Mouse (Mus musculus) heart, postnatal 4 days (tissue): ENCODE measurements around the gene Olfr1200. TPM values are rescaled to one million over a fixed set of nuclear protein-coding genes. Genes with fewer than 3 reads are reported as not detected.

ENCODE experiments used
- DNase-seq: peaks from one replicate; pipeline ENCODE4 v3.0.0; 2021
- total RNA-seq, 2 experiments: library from RNA; stranded (reverse); gene quantifications; 2 replicates each; pipeline ENCODE4 v1.2.3; 2021

Olfr1200 gene
- total RNA-seq, result not detected

DNA sequence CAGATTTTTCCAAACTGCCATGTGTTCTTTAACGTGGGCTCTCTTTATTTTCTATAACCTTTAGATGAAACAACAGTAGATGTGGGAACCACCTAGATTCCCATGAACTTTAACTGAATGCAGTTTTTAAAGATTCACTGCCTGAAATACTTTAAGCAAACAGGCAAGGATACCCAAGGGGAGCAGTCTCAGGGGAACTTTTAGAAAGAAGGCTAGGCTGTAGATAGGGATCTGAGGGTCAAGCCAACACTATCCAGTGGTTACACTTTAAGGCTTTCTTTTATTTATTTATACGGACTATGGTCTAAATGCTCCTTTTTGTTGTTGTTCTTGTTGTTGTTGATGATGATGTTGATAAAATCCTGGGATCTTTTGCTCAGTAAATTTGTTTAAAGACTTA, at the start of gene Olfr1200:
Gene Olfr1200, minus strand, starts transcription at position 101 of the 400 bp plus-strand sequence.
- no peak for DNase-seq

DNA sequence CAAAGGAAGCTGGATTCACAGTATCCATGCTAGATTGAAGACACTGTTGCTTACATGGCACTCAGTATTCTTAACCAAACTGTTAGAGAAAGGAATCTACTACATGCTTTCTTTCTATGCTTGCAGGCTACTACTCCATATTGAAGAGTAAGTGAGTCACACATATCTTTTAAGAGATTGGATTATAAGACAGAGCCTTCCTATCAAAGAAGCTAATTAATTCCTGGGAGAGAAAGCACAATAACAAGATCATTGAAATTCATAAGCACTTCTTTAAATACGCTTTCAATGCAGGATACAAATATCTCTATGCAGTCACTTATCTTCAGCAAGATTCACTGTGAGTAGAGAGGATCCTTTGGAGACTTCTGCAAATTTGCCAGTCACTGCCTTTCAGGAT, 43.9 kb upstream of the Olfr1200 start, which contains the start of gene Olfr1202:
Gene Olfr1202, plus strand, starts transcription at position 301 of the 400 bp plus-strand sequence.
- no peak for DNase-seq

DNA sequence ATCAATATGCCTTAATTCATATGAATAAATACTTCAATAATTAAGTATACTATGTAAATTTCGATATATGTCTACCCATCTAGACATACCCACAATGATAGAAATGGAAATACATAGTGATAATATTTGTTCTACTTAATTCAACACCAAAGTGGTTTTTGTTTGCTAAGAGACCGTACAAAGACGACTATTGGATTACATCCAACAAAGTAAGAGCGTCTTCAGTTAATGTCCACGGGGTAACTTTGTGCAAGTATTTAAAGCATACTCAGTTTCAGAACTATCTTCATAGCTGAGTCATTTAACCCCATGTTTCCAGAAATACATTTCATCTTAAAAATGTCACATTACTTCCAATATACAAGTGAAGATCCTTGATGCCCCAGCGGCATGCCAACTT, 22.4 kb upstream of the Olfr1200 start, which contains the start of gene Olfr1201:
Gene Olfr1201, plus strand, starts transcription at position 301 of the 400 bp plus-strand sequence.
- DNase-seq, result no peak

DNA sequence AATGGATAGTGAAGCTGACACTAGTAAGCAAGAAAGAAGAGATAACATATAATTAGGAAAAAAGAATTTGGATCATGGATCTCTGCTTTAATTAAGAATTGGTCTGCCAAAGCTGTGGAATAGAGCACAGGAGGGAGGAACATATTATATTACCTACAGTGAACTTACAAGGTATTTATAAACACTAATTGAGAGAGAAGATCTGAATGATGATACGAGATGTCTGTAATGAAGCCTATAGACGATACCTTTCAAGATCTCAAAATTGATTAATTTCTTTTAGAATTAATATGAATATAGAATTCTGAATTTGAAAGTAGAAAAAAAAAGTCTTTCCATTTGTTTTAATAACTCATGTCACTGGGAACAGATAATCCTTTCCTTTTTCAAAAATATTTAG, 9.9 kb downstream of the Olfr1200 start, which contains the start of gene Olfr1199:
Gene Olfr1199, minus strand, starts transcription at position 101 of the 400 bp plus-strand sequence.
- DNase-seq, result no peak

- DNase-seq, result no peak
These were observed 19.0 kb downstream of the Olfr1200 start, which contains the start of gene Olfr1198 for GRCm38 (mm10) chr2:88751270-88751669. Gene Olfr1198 (minus strand): TSS chr2:88751370.

DNA sequence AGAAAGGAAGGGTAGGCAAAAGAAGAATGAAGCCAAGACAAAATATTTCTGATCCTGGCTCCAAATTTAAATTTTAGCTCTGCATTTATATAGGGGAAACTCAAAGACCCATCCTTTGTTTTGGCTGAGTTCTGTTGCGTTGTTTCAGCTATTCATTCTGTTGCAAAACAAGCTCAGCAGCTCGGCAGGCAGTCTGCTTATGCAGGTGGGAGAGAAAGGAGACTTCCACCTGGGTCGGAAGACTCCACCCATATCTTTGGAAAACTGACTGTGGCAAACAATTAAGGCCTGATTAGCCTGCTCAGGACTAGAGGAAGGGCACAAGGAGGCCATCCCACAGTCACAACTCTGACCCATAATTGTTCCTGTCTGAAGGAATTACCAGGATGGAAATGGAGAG, 26.9 kb downstream of the Olfr1200 start:
- DNase-seq, result no peak

GRCm38 (mm10) chr2:88732266-88732665, 38.0 kb downstream of the Olfr1200 start, which contains the start of gene Olfr1197:
Gene Olfr1197 (minus strand): TSS chr2:88732366.
- DNase-seq, result no peak

Other genes starting within 250 kb of the Olfr1200 start
- gene Olfr1188, start 213.6 kb downstream of the Olfr1200 start, total RNA-seq, result not detected
- not detected for gene Olfr1189, start 184.0 kb downstream of the Olfr1200 start, total RNA-seq
- gene Olfr1191-ps1, start 129.9 kb downstream of the Olfr1200 start, total RNA-seq, result under 1 TPM; 0.05 to 0.07 TPM
- not detected for gene Olfr1192-ps1, start 122.0 kb downstream of the Olfr1200 start, total RNA-seq
- not detected for gene Olfr1193, start 94.9 kb downstream of the Olfr1200 start, total RNA-seq
- gene Olfr1195, start 81.3 kb downstream of the Olfr1200 start, total RNA-seq, result not detected
- gene Olfr1196, start 65.9 kb downstream of the Olfr1200 start, total RNA-seq, result not detected
- gene Olfr1197, start 38.1 kb downstream of the Olfr1200 start, total RNA-seq, result not detected
- not detected for gene Olfr1198, start 19.1 kb downstream of the Olfr1200 start, total RNA-seq
- not detected for gene Olfr1199, start 10.0 kb downstream of the Olfr1200 start, total RNA-seq
- gene Olfr1201, start 22.5 kb upstream of the Olfr1200 start, total RNA-seq, result not detected
- gene Olfr1202, start 44.0 kb upstream of the Olfr1200 start, total RNA-seq, result not detected
- not detected for gene Olfr1205, start 59.2 kb upstream of the Olfr1200 start, total RNA-seq
- not detected for gene Olfr1204, start 78.8 kb upstream of the Olfr1200 start, total RNA-seq
- gene Olfr1206, start 92.7 kb upstream of the Olfr1200 start, total RNA-seq, result not detected
- gene Olfr1208, start 131.8 kb upstream of the Olfr1200 start, total RNA-seq, result not detected
- not detected for gene Olfr1209, start 144.7 kb upstream of the Olfr1200 start, total RNA-seq
- not detected for gene Olfr1211, start 167.6 kb upstream of the Olfr1200 start, total RNA-seq
- gene Olfr1212, start 183.5 kb upstream of the Olfr1200 start, total RNA-seq, result not detected
- gene Gm13762, start 209.8 kb upstream of the Olfr1200 start, total RNA-seq, result not detected
- gene Olfr1214, start 222.2 kb upstream of the Olfr1200 start, total RNA-seq, result not detected
- gene Olfr1215, start 236.5 kb upstream of the Olfr1200 start, total RNA-seq, result not detected
- gene Olfr1216, start 247.9 kb upstream of the Olfr1200 start, total RNA-seq, result not detected